Mouse (Mus musculus) embryonic facial prominence, embryonic 14.5 days (tissue): ENCODE measurements around the gene Aftph. TPM values are rescaled to one million over a fixed set of nuclear protein-coding genes. Genes with fewer than 3 reads are reported as not detected.

Experiments used
- ATAC-seq: fragments of 200-750 bp; cut with Nextera tagmentation; 2 replicates; pipeline ENCODE4 v1.8.0; 2017; ENCODE audit warnings: low read depth, moderate number of reproducible peaks, moderate TSS enrichment
- DNase-seq: peaks from one replicate; pipeline ENCODE4 v3.0.0-alpha.2; 2015; ENCODE audit warnings: low spot score
- H3K27ac ChIP-seq: fragments of 300-500 bp; sonication (generic); replicated peaks from 2 replicates; pipeline ENCODE4 v1.5.1; 2014; ENCODE audit warnings: low read depth, mild to moderate bottlenecking, low read length, moderate library complexity
- H3K27me3 ChIP-seq: fragments of 300-500 bp; sonication (generic); replicated peaks from 2 replicates; pipeline ENCODE4 v1.6.1; 2014; ENCODE audit warnings: low read length; ENCODE audit not compliant: control insufficient read depth, insufficient read depth
- H3K36me3 ChIP-seq: fragments of 300-500 bp; sonication (generic); 2 replicates; pipeline ENCODE4 v1.6.1; 2014; ENCODE audit warnings: low read length, mixed read lengths; ENCODE audit not compliant: control insufficient read depth, insufficient read depth
- H3K4me1 ChIP-seq: fragments of 300-500 bp; sonication (generic); 2 replicates; pipeline ENCODE4 v1.6.1; 2014; ENCODE audit warnings: antibody characterized with exemption, low read length; ENCODE audit not compliant: control insufficient read depth, insufficient read depth
- H3K4me2 ChIP-seq: fragments of 300-500 bp; sonication (generic); 2 replicates; pipeline ENCODE4 v1.6.1; 2014; ENCODE audit warnings: low read depth, mild to moderate bottlenecking, low read length, moderate library complexity, mixed read lengths
- H3K4me3 ChIP-seq: fragments of 300-500 bp; sonication (generic); 2 replicates; pipeline ENCODE4 v1.5.1; 2014; ENCODE audit warnings: low read depth, mild to moderate bottlenecking, low read length
- H3K9ac ChIP-seq: fragments of 300-500 bp; sonication (generic); 2 replicates; pipeline ENCODE4 v1.6.1; 2014; ENCODE audit warnings: low read depth, mild to moderate bottlenecking, low read length, moderate library complexity, mixed read lengths
- H3K9me3 ChIP-seq: fragments of 300-500 bp; sonication (generic); 2 replicates; pipeline ENCODE4 v1.6.1; 2016; ENCODE audit warnings: low read length; ENCODE audit not compliant: control insufficient read depth
- WGBS: fragments of 180-500 bp; shearing (Covaris S2); extraction: QIAGEN DNeasy Blood & Tissue Kit; methylation state at CpG from one replicate; pipeline ENCODE4 v1.1.7; 2014; 5-methylcytosine and 5-hydroxymethylcytosine counted together
- polyA plus RNA-seq: library from polyadenylated mRNA; unstranded; fragments of >200 nt; fragmentation: Nextera tagmentation; extraction: Ambion mirVana; gene quantifications from 2 replicates; pipeline ENCODE4 v1.2.1, GENCODE M21; 2014

Gene Aftph
- polyA plus RNA-seq, 1 experiment from 2014 or later, result 18.6 TPM

DNA sequence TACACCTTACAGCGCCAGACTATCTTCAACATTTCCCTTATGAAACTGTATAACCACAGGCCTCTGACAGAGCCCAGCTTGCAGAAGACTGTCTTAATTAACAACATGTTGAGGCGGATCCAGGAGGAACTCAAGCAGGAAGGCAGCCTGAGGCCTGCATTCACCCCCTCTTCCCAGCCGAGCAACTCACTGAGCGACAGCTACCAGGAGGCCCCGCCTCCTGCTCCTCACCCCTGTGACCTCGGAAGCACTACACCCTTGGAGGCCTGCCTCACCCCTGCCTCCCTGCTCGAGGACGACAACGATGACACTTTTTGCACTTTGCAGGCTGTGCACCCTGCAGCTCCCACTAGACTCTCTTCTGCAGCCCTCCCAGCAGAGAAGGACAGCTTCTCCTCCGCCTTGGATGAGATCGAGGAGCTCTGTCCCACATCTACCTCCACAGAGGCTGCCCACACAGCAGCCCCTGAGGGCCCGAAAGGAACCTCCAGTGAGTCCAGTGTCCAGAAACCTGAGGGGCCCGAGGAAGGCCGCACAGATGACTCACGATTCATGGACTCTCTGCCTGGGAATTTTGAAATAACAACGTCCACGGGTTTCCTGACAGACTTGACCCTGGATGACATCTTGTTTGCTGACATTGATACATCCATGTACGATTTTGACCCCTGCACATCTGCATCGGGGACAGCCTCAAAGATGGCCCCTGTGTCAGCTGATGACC lies 93.3 kb downstream of the Aftph start:
- no peak overlapping the region for H3K4me2 ChIP-seq
- peaks cover 10% of the 10 kb centered on the region; the same call in 1 of the 2 replicates for H3K36me3 ChIP-seq
- DNase-seq, result peak; percentile 88
- H3K9ac ChIP-seq, result no peak overlapping the region
- H3K4me3 ChIP-seq, result no peak overlapping the region
- no peaks in the 10 kb centered on the region for H3K9me3 ChIP-seq
- peak overlapping the region; percentile 30 for H3K27ac ChIP-seq
- no peaks in the 10 kb centered on the region for H3K27me3 ChIP-seq
- 41% methylated on average over 19 of the region's 19 CpGs for WGBS
- peak; percentile 58 for ATAC-seq
- H3K4me1 ChIP-seq, result peaks cover 61% of the 10 kb centered on the region

GRCm38 (mm10) chr11:20646986-20647726 lies 94.2 kb downstream of the Aftph start:
- Histone ChIP-seq H3K9me3 (no peaks in the 10 kb centered on the region), H3K27me3 (no peaks in the 10 kb centered on the region), H3K9ac (no peak overlapping the region), H3K4me1 (peaks cover 57% of the 10 kb centered on the region), H3K36me3 (peaks cover 10% of the 10 kb centered on the region; the same call in 1 of the 2 replicates), H3K4me3 (no peak overlapping the region), H3K27ac (peak overlapping the region; percentile 58), H3K4me2 (no peak overlapping the region)
- 31% methylated on average over 10 of the region's 10 CpGs for WGBS
- DNase-seq (no peak), ATAC-seq (no peak)

- ATAC-seq (no peak), DNase-seq (no peak)
- H3K9me3 ChIP-seq, result no peaks in the 10 kb centered on the region
- H3K4me2 ChIP-seq, result no peak overlapping the region
- H3K4me3 ChIP-seq, result no peak overlapping the region
- H3K9ac ChIP-seq, result no peak overlapping the region
- 42% methylated on average over 6 of the region's 6 CpGs for WGBS
- peaks cover 10% of the 10 kb centered on the region; the same call in 1 of the 2 replicates for H3K36me3 ChIP-seq
- peaks cover 48% of the 10 kb centered on the region for H3K4me1 ChIP-seq
- H3K27ac ChIP-seq, result peak overlapping the region; percentile 58; the same call in 1 of the 2 replicates
- H3K27me3 ChIP-seq, result no peaks in the 10 kb centered on the region
Observed at GRCm38 (mm10) chr11:20646142-20646541, 95.2 kb downstream of the Aftph start.

DNA sequence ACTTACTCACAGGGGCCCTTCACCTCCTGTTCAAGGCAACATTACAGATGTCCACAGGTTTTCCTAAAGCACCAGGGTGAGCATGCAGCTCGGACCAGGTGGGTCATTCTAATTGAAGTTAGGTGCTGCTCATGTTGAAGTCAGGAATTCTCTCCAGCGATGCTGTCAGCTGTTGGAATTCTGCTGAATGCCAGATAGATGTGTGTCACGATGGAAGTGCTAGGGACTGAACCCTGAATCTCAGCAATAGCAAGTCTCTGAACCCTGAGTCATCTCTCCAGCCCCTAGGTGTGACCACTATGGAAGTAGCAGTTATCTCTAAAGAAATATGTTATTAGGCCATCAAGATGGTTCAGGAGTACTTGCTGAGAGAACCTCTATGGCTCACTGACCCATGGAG lies 95.9 kb downstream of the Aftph start:
- Histone ChIP-seq H3K9ac (no peak overlapping the region), H3K4me1 (peaks cover 47% of the 10 kb centered on the region), H3K4me3 (no peak overlapping the region), H3K36me3 (peaks cover 10% of the 10 kb centered on the region; the same call in 1 of the 2 replicates), H3K27ac (no peak overlapping the region), H3K9me3 (no peaks in the 10 kb centered on the region), H3K27me3 (no peaks in the 10 kb centered on the region), H3K4me2 (no peak overlapping the region)
- ATAC-seq (no peak), DNase-seq (no peak)
- WGBS, result 58% methylated on average over 3 of the region's 3 CpGs

GRCm38 (mm10) chr11:20644872-20645271 lies 96.5 kb downstream of the Aftph start:
- Histone ChIP-seq H3K9me3 (no peaks in the 10 kb centered on the region), H3K4me3 (no peak overlapping the region), H3K4me1 (peaks cover 54% of the 10 kb centered on the region), H3K27me3 (no peaks in the 10 kb centered on the region), H3K4me2 (no peak overlapping the region), H3K27ac (no peak overlapping the region), H3K36me3 (peaks cover 10% of the 10 kb centered on the region; the same call in 1 of the 2 replicates), H3K9ac (no peak overlapping the region)
- ATAC-seq, result no peak; the same call in 1 of the 2 replicates
- WGBS, result 51% methylated on average over 6 of the region's 6 CpGs
- DNase-seq, result no peak

- H3K4me2 ChIP-seq, result no peak overlapping the region
- H3K36me3 ChIP-seq, result peaks cover 10% of the 10 kb centered on the region; the same call in 1 of the 2 replicates
- H3K4me1 ChIP-seq, result peaks cover 57% of the 10 kb centered on the region
- no peaks in the 10 kb centered on the region for H3K9me3 ChIP-seq
- WGBS, result 55% methylated on average over 1 of the region's 1 CpGs
- no peaks in the 10 kb centered on the region for H3K27me3 ChIP-seq
- no peak for DNase-seq
- H3K4me3 ChIP-seq, result no peak overlapping the region
- ATAC-seq, result no peak
- no peak overlapping the region for H3K9ac ChIP-seq
- no peak overlapping the region for H3K27ac ChIP-seq
Observed at GRCm38 (mm10) chr11:20644166-20644565, 97.2 kb downstream of the Aftph start.

GRCm38 (mm10) chr11:20643161-20643560 lies 98.2 kb downstream of the Aftph start:
- Histone ChIP-seq H3K9ac (no peak overlapping the region), H3K4me2 (no peak overlapping the region), H3K36me3 (peaks cover 3% of the 10 kb centered on the region; the same call in 1 of the 2 replicates), H3K4me1 (peaks cover 57% of the 10 kb centered on the region), H3K27ac (no peak overlapping the region), H3K4me3 (no peak overlapping the region), H3K27me3 (no peaks in the 10 kb centered on the region), H3K9me3 (no peaks in the 10 kb centered on the region)
- DNase-seq (no peak), ATAC-seq (no peak)
- 64% methylated on average over 5 of the region's 5 CpGs for WGBS

GRCm38 (mm10) chr11:20642321-20642720 lies 99.1 kb downstream of the Aftph start:
- Histone ChIP-seq H3K4me3 (no peak overlapping the region), H3K9ac (no peak overlapping the region), H3K9me3 (no peaks in the 10 kb centered on the region), H3K27me3 (no peaks in the 10 kb centered on the region), H3K4me1 (peaks cover 48% of the 10 kb centered on the region), H3K4me2 (no peak overlapping the region), H3K36me3 (no peaks in the 10 kb centered on the region), H3K27ac (no peak overlapping the region)
- DNase-seq, result no peak
- WGBS, result 76% methylated on average over 5 of the region's 5 CpGs
- no peak for ATAC-seq
